Mouse (Mus musculus): ENCODE data around the gene Slain2.
"Not testable (repeated sequence)": the region's sequence is repeated elsewhere in the genome, so short reads cannot be mapped to it uniquely, and the experiment has no call there.

The Slain2 gene

GRCm38 (mm10) chr5:72901866-72902265 lies 12.2 kb upstream of the Slain2 start:
- DNase-seq (ENCODE audit: low read depth, low spot score): no peak

GRCm38 (mm10) chr5:72902312-72902711 lies 11.8 kb upstream of the Slain2 start:
- no peak for DNase-seq (ENCODE audit: low read depth, low spot score)

GRCm38 (mm10) chr5:72902876-72903516 lies 11.1 kb upstream of the Slain2 start:
- DNase-seq (ENCODE audit: low read depth, low spot score): no peak

GRCm38 (mm10) chr5:72904903-72905790 lies 9.0 kb upstream of the Slain2 start:
- no peak for DNase-seq (ENCODE audit: low read depth, low spot score)

- no peak for DNase-seq (ENCODE audit: low read depth, low spot score)
Observed at GRCm38 (mm10) chr5:72907402-72907801, 6.7 kb upstream of the Slain2 start.

GRCm38 (mm10) chr5:72908324-72908936 lies 5.7 kb upstream of the Slain2 start:
- DNase-seq (ENCODE audit: low read depth, low spot score): no peak

- no peak for DNase-seq (ENCODE audit: low read depth, low spot score)
Observed at GRCm38 (mm10) chr5:72909363-72909762, 4.7 kb upstream of the Slain2 start.

- DNase-seq (ENCODE audit: low read depth, low spot score): no peak
Observed at GRCm38 (mm10) chr5:72910373-72910772, 3.7 kb upstream of the Slain2 start.

GRCm38 (mm10) chr5:72911284-72911683 lies 2.8 kb upstream of the Slain2 start:
- DNase-seq (ENCODE audit: low read depth, low spot score): no peak

GRCm38 (mm10) chr5:72914633-72915561 lies 793 bp downstream of the Slain2 start:
- peak; percentile 64 for DNase-seq (ENCODE audit: low read depth, low spot score)

GRCm38 (mm10) chr5:72916048-72916447 lies 1.9 kb downstream of the Slain2 start:
- no peak for DNase-seq (ENCODE audit: low read depth, low spot score)

- no peak for DNase-seq (ENCODE audit: low read depth, low spot score)
Observed at GRCm38 (mm10) chr5:72916851-72917250, 2.7 kb downstream of the Slain2 start.

- DNase-seq (ENCODE audit: low read depth, low spot score): no peak
Observed at GRCm38 (mm10) chr5:72920416-72920815, 6.3 kb downstream of the Slain2 start.

GRCm38 (mm10) chr5:72921171-72921570 lies 7.1 kb downstream of the Slain2 start:
- DNase-seq (ENCODE audit: low read depth, low spot score): no peak

GRCm38 (mm10) chr5:72922796-72923195 lies 8.7 kb downstream of the Slain2 start:
- no peak for DNase-seq (ENCODE audit: low read depth, low spot score)

GRCm38 (mm10) chr5:72927074-72927473 lies 13.0 kb downstream of the Slain2 start:
- no peak for DNase-seq (ENCODE audit: low read depth, low spot score)

- no peak for DNase-seq (ENCODE audit: low read depth, low spot score)
Observed at GRCm38 (mm10) chr5:72933026-72933675, 19.0 kb downstream of the Slain2 start.

- not testable (repeated sequence) for DNase-seq (ENCODE audit: low read depth, low spot score)
Observed at GRCm38 (mm10) chr5:72938421-72938820, 24.3 kb downstream of the Slain2 start.

GRCm38 (mm10) chr5:72939311-72939710 lies 25.2 kb downstream of the Slain2 start:
- DNase-seq (ENCODE audit: low read depth, low spot score): no peak

GRCm38 (mm10) chr5:72940906-72941432 lies 26.9 kb downstream of the Slain2 start:
- DNase-seq (ENCODE audit: low read depth, low spot score): no peak

GRCm38 (mm10) chr5:72948136-72948535 lies 34.0 kb downstream of the Slain2 start:
- DNase-seq (ENCODE audit: low read depth, low spot score): no peak
